Mouse (Mus musculus) large intestine, adult 2 months (tissue): ENCODE data around the gene Olig3. TPM values are rescaled to one million over a fixed set of nuclear protein-coding genes. Genes with fewer than 3 reads are reported as not detected.

Experiments
- polyA plus RNA-seq: library from polyadenylated mRNA; depleted of rRNA; stranded (reverse); fragments of >200 nt; gene quantifications from 2 replicates; pipeline ENCODE4 v1.2.3, GENCODE M21; 2012; rRNA removed

The Olig3 gene
- polyA plus RNA-seq, 1 experiment: not detected

Other genes starting within 250 kb of the Olig3 start
- 65.3 and 72.6 TPM in 2 replicates for gene Ifngr1, start 235.4 kb downstream of the Olig3 start, polyA plus RNA-seq